Mouse (Mus musculus) embryonic fibroblast, embryonic 13.5 days (primary cell): ENCODE measurements around the gene Slc39a11. TPM values are rescaled to one million over a fixed set of nuclear protein-coding genes. Genes with fewer than 3 reads are reported as not detected.
"Not testable (repeated sequence)": the region's sequence is repeated elsewhere in the genome, so short reads cannot be mapped to it uniquely, and the experiment has no call there.

ENCODE experiments used
- H3K27ac ChIP-seq: 2 replicates; pipeline ENCODE4 v1.5.1; 2012; ENCODE audit warnings: low read length, control low read depth, inconsistent platforms; ENCODE audit not compliant: insufficient read depth
- H3K4me1 ChIP-seq: 2 replicates; pipeline ENCODE4 v1.6.1; 2011; ENCODE audit warnings: low read length; ENCODE audit not compliant: control insufficient read depth, insufficient read depth
- H3K4me3 ChIP-seq: 2 replicates; pipeline ENCODE4 v1.5.1; 2011; ENCODE audit warnings: mild to moderate bottlenecking, control low read depth, low read length; ENCODE audit not compliant: insufficient read depth
- CTCF ChIP-seq: IDR thresholded peaks from 2 replicates; pipeline ENCODE4 v1.5.1; 2011; ENCODE audit warnings: mild to moderate bottlenecking, control low read depth, low read length, moderate library complexity, borderline replicate concordance; ENCODE audit not compliant: insufficient read depth
- POLR2A ChIP-seq: IDR thresholded peaks from 2 replicates; pipeline ENCODE4 v1.6.1; 2011; ENCODE audit warnings: low read depth, mild to moderate bottlenecking, control low read depth, low read length, moderate library complexity
- polyA plus RNA-seq: library from polyadenylated mRNA; stranded (reverse); fragments of >200 nt; gene quantifications from 2 replicates; pipeline ENCODE4 v1.2.4, GENCODE M21; 2011; ENCODE audit warnings: low read depth; ENCODE audit not compliant: missing spikeins, insufficient read length

Gene Slc39a11
- polyA plus RNA-seq, 1 experiment, result 21.4 TPM

GRCm38 (mm10) chr11:113673614-113674013, 23.7 kb upstream of the Slc39a11 start:
- Histone ChIP-seq H3K27ac (no peak overlapping the region), H3K4me1 (no peaks in the 10 kb centered on the region), H3K4me3 (no peak overlapping the region)
- TF ChIP-seq POLR2A (no peak), CTCF (no peak)

- TF ChIP-seq POLR2A (no peak), CTCF (no peak)
Measured at GRCm38 (mm10) chr11:113669711-113670110, 19.8 kb upstream of the Slc39a11 start.

GRCm38 (mm10) chr11:113668857-113669256, 19.0 kb upstream of the Slc39a11 start:
- H3K27ac ChIP-seq, result no peak overlapping the region
- TF ChIP-seq POLR2A (no peak), CTCF (no peak)

More at GRCm38 (mm10) chr11:113669711-113670110, 19.8 kb upstream of the Slc39a11 start:
- Histone ChIP-seq H3K27ac (no peak overlapping the region), H3K4me1 (no peaks in the 10 kb centered on the region), H3K4me3 (no peak overlapping the region)

GRCm38 (mm10) chr11:113667704-113668103, 17.8 kb upstream of the Slc39a11 start:
- TF ChIP-seq POLR2A (no peak), CTCF (no peak)
- no peaks in the 10 kb centered on the region for H3K4me1 ChIP-seq
- H3K4me3 ChIP-seq, result no peak overlapping the region
- no peak overlapping the region for H3K27ac ChIP-seq

More at GRCm38 (mm10) chr11:113668857-113669256, 19.0 kb upstream of the Slc39a11 start:
- H3K4me3 ChIP-seq, result no peak overlapping the region
- no peaks in the 10 kb centered on the region for H3K4me1 ChIP-seq

- Histone ChIP-seq H3K4me1 (no peaks in the 10 kb centered on the region), H3K4me3 (no peak overlapping the region), H3K27ac (no peak overlapping the region)
- TF ChIP-seq CTCF (no peak), POLR2A (no peak)
Measured at GRCm38 (mm10) chr11:113667122-113667521, 17.2 kb upstream of the Slc39a11 start.

- no peak overlapping the region for H3K4me3 ChIP-seq
- H3K27ac ChIP-seq, result no peak overlapping the region
- H3K4me1 ChIP-seq, result no peaks in the 10 kb centered on the region
- TF ChIP-seq POLR2A (no peak), CTCF (no peak)
Measured at GRCm38 (mm10) chr11:113666648-113667047, 16.8 kb upstream of the Slc39a11 start.

GRCm38 (mm10) chr11:113666205-113666604, 16.3 kb upstream of the Slc39a11 start:
- TF ChIP-seq CTCF (no peak), POLR2A (no peak)
- H3K27ac ChIP-seq, result no peak overlapping the region
- H3K4me3 ChIP-seq, result no peak overlapping the region
- no peaks in the 10 kb centered on the region for H3K4me1 ChIP-seq

GRCm38 (mm10) chr11:113664279-113664678, 14.4 kb upstream of the Slc39a11 start:
- TF ChIP-seq POLR2A, result no peak
- H3K4me1 ChIP-seq, result no peaks in the 10 kb centered on the region
- H3K4me3 ChIP-seq, result no peak overlapping the region
- no peak overlapping the region for H3K27ac ChIP-seq

GRCm38 (mm10) chr11:113661835-113662351, 12.0 kb upstream of the Slc39a11 start:
- no peak for TF ChIP-seq CTCF
- TF ChIP-seq POLR2A, result no peak
- H3K4me1 ChIP-seq, result no peaks in the 10 kb centered on the region
- no peak overlapping the region for H3K4me3 ChIP-seq
- H3K27ac ChIP-seq, result no peak overlapping the region

- TF ChIP-seq POLR2A (no peak), CTCF (no peak)
- Histone ChIP-seq H3K27ac (no peak overlapping the region), H3K4me3 (no peak overlapping the region), H3K4me1 (no peaks in the 10 kb centered on the region)
Measured at GRCm38 (mm10) chr11:113660940-113661339, 11.1 kb upstream of the Slc39a11 start.

- H3K27ac ChIP-seq, H3K4me1 ChIP-seq, H3K4me3 ChIP-seq: not testable (repeated sequence)
Measured at GRCm38 (mm10) chr11:113660213-113660612, 10.3 kb upstream of the Slc39a11 start.
